Mouse (Mus musculus) embryonic stem cell, embryonic (primary cell): ENCODE results near the gene Tbx10.

Experiments used
- CTCF ChIA-PET, 4 experiments: fragments of 300-600 bp in 2 of 4; fragments of 350-600 bp in 2 of 4; sonication (Branson Sonifier 250); formaldehyde crosslinking; loops; one replicate each; lab custom pipeline; 2022; ENCODE audit warnings: inconsistent platforms in 2 of 4; lab: Charles Lee
- POLR2A ChIA-PET, 4 experiments: fragments of 300-600 bp in 2 of 4; fragments of 350-600 bp in 2 of 4; sonication (Branson Sonifier 250); formaldehyde crosslinking; loops; one replicate each; lab custom pipeline; 2022; ENCODE audit warnings: antibody characterized with exemption in 4 of 4, inconsistent platforms in 1 of 4; lab: Charles Lee

Gene Tbx10

GRCm38 (mm10) chr19:3992416-3992815 is at the start of gene Tbx10:
Gene Tbx10 (plus strand): TSS chr19:3992752.
- POLR2A ChIA-PET: interaction anchor here in 2 of 4 experiments (1.0 to 2.0 kb wide), 4 partner anchors 8 to 222 kb away, joined by 3 to 4 read pairs (median 4); partner anchors contain the start of genes AC109138.7 (in 1 of the 2), Aldh3b1 (in 1 of the 2), Clcf1 (in 1 of the 2) and Gm49405 (in 1 of the 2)

GRCm38 (mm10) chr19:3942986-3943735 is 49.4 kb upstream of the Tbx10 start:
- POLR2A ChIA-PET: interaction anchor here in 3 of 4 experiments (0.5 to 3.3 kb wide), 28 partner anchors 8 to 313 kb away, joined by 3 to 18 read pairs (median 5); partner anchors contain the start of genes Acy3 (in 2 of the 3), Gstp2 (in 2 of the 3), Ndufs8 (in 2 of the 3) and Ndufv1 (in 2 of the 3)
- CTCF ChIA-PET: interaction anchor here (0.5 to 2.1 kb wide), 23 partner anchors 13 to 362 kb away, joined by 3 to 10 read pairs (median 4); partner anchors contain the start of genes Acy3 (in 1 of the 4), Aldh3b1 (in 1 of the 4), Gm49405 (in 1 of the 4) and Ndufs8 (in 1 of the 4)

More at GRCm38 (mm10) chr19:3992416-3992815, at the start of gene Tbx10:
- CTCF ChIA-PET: interaction anchor here (0.6 to 3.0 kb wide), 4 partner anchors 8 to 37 kb away, joined by 4 to 12 read pairs (median 8); partner anchors contain the start of genes Gm49405 (in 1 of the 4) and Nudt8 (in 1 of the 4)

- ChIA-PET CTCF (interaction anchor here (0.5 to 3.8 kb wide), 77 partner anchors 10 to 310 kb away, joined by 3 to 42 read pairs (median 5); partner anchors contain the start of genes Gstp2 (in 4 of the 4), Ndufv1 (in 4 of the 4), Aldh3b1 (in 2 of the 4) and Aldh3b3 (in 2 of the 4)), POLR2A (interaction anchor here (0.6 to 2.5 kb wide), 40 partner anchors 9 to 209 kb away, joined by 3 to 19 read pairs (median 4); partner anchors contain the start of genes Acy3 (in 2 of the 4), Gm49405 (in 2 of the 4), Gstp2 (in 2 of the 4) and Ndufs8 (in 2 of the 4))
Observed at GRCm38 (mm10) chr19:3945872-3946564, 46.5 kb upstream of the Tbx10 start.

- POLR2A ChIA-PET: interaction anchor here (0.6 to 2.5 kb wide), 37 partner anchors 9 to 208 kb away, joined by 3 to 19 read pairs (median 5); partner anchors contain the start of genes Acy3 (in 2 of the 4), Gm49405 (in 2 of the 4), Gstp2 (in 2 of the 4) and Ndufs8 (in 2 of the 4)
- CTCF ChIA-PET: interaction anchor here (0.5 to 3.8 kb wide), 79 partner anchors 9 to 309 kb away, joined by 3 to 42 read pairs (median 5); partner anchors contain the start of genes Gstp2 (in 4 of the 4), Ndufv1 (in 4 of the 4), Aldh3b1 (in 3 of the 4) and Gm49405 (in 3 of the 4)
Observed at GRCm38 (mm10) chr19:3946715-3947114, 45.8 kb upstream of the Tbx10 start.

- ChIA-PET CTCF (interaction anchor here (1.0 to 3.8 kb wide), 18 partner anchors 12 to 297 kb away, joined by 3 to 42 read pairs (median 9); partner anchors contain the start of genes Ndufv1 (in 3 of the 4), Aldh3b3 (in 2 of the 4), Gstp2 (in 2 of the 4) and Acy3 (in 1 of the 4)), POLR2A (interaction anchor here in 3 of 4 experiments (0.6 to 2.0 kb wide), 6 partner anchors 11 to 291 kb away, joined by 3 to 8 read pairs (median 4); partner anchors contain the start of genes Cdk2ap2 (in 1 of the 3), Gm49405 (in 1 of the 3) and Nudt8 (in 1 of the 3))
Observed at GRCm38 (mm10) chr19:3947813-3948212, 44.7 kb upstream of the Tbx10 start.

- POLR2A ChIA-PET: interaction anchor here in 3 of 4 experiments (0.7 to 1.6 kb wide), 8 partner anchors 11 to 107 kb away, joined by 3 to 4 read pairs (median 3); partner anchors contain the start of genes Acy3 (in 1 of the 3), Gm49405 (in 1 of the 3), Gstp2 (in 1 of the 3) and Nudt8 (in 1 of the 3)
Observed at GRCm38 (mm10) chr19:3948546-3948945, 44.0 kb upstream of the Tbx10 start.

GRCm38 (mm10) chr19:3950331-3950730 is 42.2 kb upstream of the Tbx10 start:
- ChIA-PET CTCF (interaction anchor here in 3 of 4 experiments (0.9 to 2.8 kb wide), 9 partner anchors 10 to 97 kb away, joined by 3 to 11 read pairs (median 5); partner anchors contain the start of genes Gm49405 (in 1 of the 3), Gstp2 (in 1 of the 3) and Nudt8 (in 1 of the 3)), POLR2A (interaction anchor here in 2 of 4 experiments (0.7 to 1.2 kb wide), 3 partner anchors 62 to 140 kb away, joined by 3 read pairs; partner anchors contain the start of gene Ndufv1 (in 1 of the 2))

More at GRCm38 (mm10) chr19:3948546-3948945, 44.0 kb upstream of the Tbx10 start:
- CTCF ChIA-PET: interaction anchor here in 3 of 4 experiments (0.6 to 3.8 kb wide), 5 partner anchors 8 to 64 kb away, joined by 3 to 42 read pairs (median 5); partner anchors contain the start of gene Ndufv1 (in 1 of the 3)

GRCm38 (mm10) chr19:3951461-3951860 is 41.1 kb upstream of the Tbx10 start:
- POLR2A ChIA-PET: interaction anchor here (0.6 to 1.4 kb wide), 10 partner anchors 19 to 1983 kb away, joined by 3 to 6 read pairs (median 3); partner anchors contain the start of gene Gstp2 (in 1 of the 4)
- CTCF ChIA-PET: interaction anchor here (0.5 to 2.8 kb wide), 11 partner anchors 8 to 277 kb away, joined by 3 to 15 read pairs (median 6); partner anchors contain the start of gene Ndufv1 (in 1 of the 4)

GRCm38 (mm10) chr19:3952099-3952498 is 40.5 kb upstream of the Tbx10 start:
- ChIA-PET CTCF (interaction anchor here in 3 of 4 experiments (0.5 to 2.8 kb wide), 6 partner anchors 8 to 277 kb away, joined by 3 to 15 read pairs (median 6); partner anchors contain the start of gene Ndufv1 (in 1 of the 3)), POLR2A (interaction anchor here (0.6 to 1.4 kb wide), 10 partner anchors 19 to 1982 kb away, joined by 3 to 6 read pairs (median 3); partner anchors contain the start of gene Gstp2 (in 1 of the 4))

- CTCF ChIA-PET: interaction anchor here (0.6 to 1.8 kb wide), 10 partner anchors 8 to 384 kb away, joined by 3 to 12 read pairs (median 4); partner anchors contain the start of genes Gm49405 (in 1 of the 4), Nudt8 (in 1 of the 4) and Tbx10 (in 1 of the 4)
- POLR2A ChIA-PET: interaction anchor here in 3 of 4 experiments (0.6 to 1.4 kb wide), 6 partner anchors 12 to 1655 kb away, joined by 3 to 4 read pairs (median 4); partner anchors contain the start of genes Ndufs8 (in 1 of the 3) and Ndufv1 (in 1 of the 3)
Observed at GRCm38 (mm10) chr19:3955033-3955432, 37.5 kb upstream of the Tbx10 start.

GRCm38 (mm10) chr19:3955804-3956203 is 36.7 kb upstream of the Tbx10 start:
- ChIA-PET CTCF (interaction anchor here (0.6 to 1.8 kb wide), 11 partner anchors 9 to 57 kb away, joined by 3 to 9 read pairs (median 4); partner anchors contain the start of genes Gm49405 (in 1 of the 4) and Nudt8 (in 1 of the 4)), POLR2A (interaction anchor here in 3 of 4 experiments (0.6 to 1.4 kb wide), 6 partner anchors 9 to 244 kb away, joined by 3 to 7 read pairs (median 4); partner anchors contain the start of genes Gm49405 (in 1 of the 3), Ndufs8 (in 1 of the 3) and Nudt8 (in 1 of the 3))

GRCm38 (mm10) chr19:3957296-3958036 is 35.1 kb upstream of the Tbx10 start:
- CTCF ChIA-PET: interaction anchor here (0.6 to 1.2 kb wide), 5 partner anchors 11 to 161 kb away, joined by 3 to 4 read pairs (median 4); no protein-coding TSS in a partner anchor
- POLR2A ChIA-PET: interaction anchor here in 3 of 4 experiments (0.6 to 1.2 kb wide), 3 partner anchors 12 to 35 kb away, joined by 3 read pairs; no protein-coding TSS in a partner anchor

- ChIA-PET POLR2A (interaction anchor here in 2 of 4 experiments (0.8 to 1.0 kb wide), 2 partner anchors 12 to 14 kb away, joined by 3 to 4 read pairs; partner anchors contain the start of gene Aldh3b2 (in 1 of the 2)), CTCF (interaction anchor here in 3 of 4 experiments (0.6 to 5.6 kb wide), 6 partner anchors 12 to 89 kb away, joined by 3 to 31 read pairs (median 7); no protein-coding TSS in a partner anchor)
Observed at GRCm38 (mm10) chr19:3958470-3958869, 34.1 kb upstream of the Tbx10 start, which contains the start of gene Aldh3b3. Gene Aldh3b3 (plus strand): TSS chr19:3958645.

GRCm38 (mm10) chr19:3959030-3959429 is 33.5 kb upstream of the Tbx10 start:
- ChIA-PET CTCF (interaction anchor here in 2 of 4 experiments (1.1 to 5.6 kb wide), 7 partner anchors 10 to 54 kb away, joined by 3 to 31 read pairs (median 5); partner anchors contain the start of gene Ndufv1 (in 1 of the 2)), POLR2A (interaction anchor here in 3 of 4 experiments (0.8 to 2.4 kb wide), 5 partner anchors 12 to 41 kb away, joined by 3 to 8 read pairs (median 5); partner anchors contain the start of genes Acy3 (in 1 of the 3), Aldh3b2 (in 1 of the 3), Gm49405 (in 1 of the 3) and Nudt8 (in 1 of the 3))
